Mouse (Mus musculus) heart, embryonic 11.5 days (tissue): ENCODE data around the gene Tmem151a. TPM values are rescaled to one million over a fixed set of nuclear protein-coding genes. Genes with fewer than 3 reads are reported as not detected.
A peak's percentile ranks its signal among the peaks of the same experiment; 100 is the strongest.

Experiments
- ATAC-seq: fragments of 200-750 bp; cut with Nextera tagmentation; replicated peaks from 2 replicates; pipeline ENCODE4 v1.8.0; 2017; ENCODE audit warnings: moderate library complexity; ENCODE audit not compliant: insufficient number of reproducible peaks, low FRiP score, low TSS enrichment
- H3K27ac ChIP-seq: fragments of 300-500 bp; sonication (generic); 2 replicates; pipeline ENCODE4 v1.5.1; 2014; ENCODE audit warnings: mild to moderate bottlenecking, low read depth, low read length
- H3K27me3 ChIP-seq: fragments of 300-500 bp; sonication (generic); 2 replicates; pipeline ENCODE4 v1.6.1; 2014; ENCODE audit warnings: mild to moderate bottlenecking, low read length, mixed read lengths; ENCODE audit not compliant: control insufficient read depth, insufficient read depth
- H3K36me3 ChIP-seq: fragments of 300-500 bp; sonication (generic); 2 replicates; pipeline ENCODE4 v1.6.1; 2014; ENCODE audit warnings: mild to moderate bottlenecking, low read length, moderate library complexity, mixed read lengths; ENCODE audit not compliant: control insufficient read depth, insufficient read depth
- H3K4me1 ChIP-seq: fragments of 300-500 bp; sonication (generic); 2 replicates; pipeline ENCODE4 v1.6.1; 2014; ENCODE audit warnings: low read length; ENCODE audit not compliant: control insufficient read depth, insufficient read depth
- H3K4me2 ChIP-seq: fragments of 300-500 bp; sonication (generic); 2 replicates; pipeline ENCODE4 v1.6.1; 2014; ENCODE audit warnings: mild to moderate bottlenecking, moderate library complexity
- H3K4me3 ChIP-seq: fragments of 300-500 bp; sonication (generic); 2 replicates; pipeline ENCODE4 v1.5.1; 2014; ENCODE audit warnings: low read depth, low read length
- H3K9ac ChIP-seq: fragments of 300-500 bp; sonication (generic); 2 replicates; pipeline ENCODE4 v1.6.1; 2014; ENCODE audit warnings: mild to moderate bottlenecking, low read depth, low read length, moderate library complexity
- H3K9me3 ChIP-seq: fragments of 300-500 bp; sonication (generic); replicated peaks from 2 replicates; pipeline ENCODE4 v1.6.1; 2016; ENCODE audit warnings: low read length; ENCODE audit not compliant: control insufficient read depth
- WGBS: fragments of 180-500 bp; shearing (Covaris S2); extraction: QIAGEN DNeasy Blood & Tissue Kit; methylation state at CpG from one replicate; pipeline ENCODE4 v1.1.7; 2014; ENCODE audit not compliant: insufficient replicate concordance; 5-methylcytosine and 5-hydroxymethylcytosine counted together
- polyA plus RNA-seq: library from polyadenylated mRNA; unstranded; fragments of >200 nt; fragmentation: Nextera tagmentation; extraction: Ambion mirVana; gene quantifications from 2 replicates; pipeline ENCODE4 v1.2.1, GENCODE M21; 2014

The Tmem151a gene
- polyA plus RNA-seq, 1 experiment from 2014 or later: 4.6 TPM

DNA sequence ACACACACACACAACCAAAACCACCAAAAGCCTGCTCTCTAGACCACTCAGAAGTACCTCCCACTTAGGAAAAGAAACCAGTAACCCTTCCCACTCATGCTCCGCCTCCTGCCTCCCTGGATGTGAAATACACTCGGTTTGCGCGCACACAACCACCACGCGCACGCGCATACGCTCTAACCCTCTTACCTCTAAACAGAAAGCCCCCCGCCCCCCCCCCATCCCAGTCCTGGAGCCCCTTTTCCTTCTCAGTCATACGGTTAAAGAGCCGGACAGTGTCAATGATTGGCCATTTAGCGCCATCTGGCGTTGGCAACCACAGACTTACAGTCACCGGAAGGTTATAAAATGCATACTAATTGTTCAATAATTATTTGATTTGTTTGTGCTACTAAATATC, 12.3 kb downstream of the Tmem151a start:
- Histone ChIP-seq H3K4me3 (peak overlapping the region; percentile 47), H3K9me3 (no peaks in the 10 kb centered on the region), H3K27ac (no peak overlapping the region), H3K4me2 (peak overlapping the region; percentile 94), H3K36me3 (no peaks in the 10 kb centered on the region), H3K9ac (no peak overlapping the region), H3K27me3 (peaks cover 17% of the 10 kb centered on the region), H3K4me1 (peaks cover 22% of the 10 kb centered on the region)
- no peak for ATAC-seq
- 2% methylated on average over 15 of the region's 15 CpGs for WGBS

DNA sequence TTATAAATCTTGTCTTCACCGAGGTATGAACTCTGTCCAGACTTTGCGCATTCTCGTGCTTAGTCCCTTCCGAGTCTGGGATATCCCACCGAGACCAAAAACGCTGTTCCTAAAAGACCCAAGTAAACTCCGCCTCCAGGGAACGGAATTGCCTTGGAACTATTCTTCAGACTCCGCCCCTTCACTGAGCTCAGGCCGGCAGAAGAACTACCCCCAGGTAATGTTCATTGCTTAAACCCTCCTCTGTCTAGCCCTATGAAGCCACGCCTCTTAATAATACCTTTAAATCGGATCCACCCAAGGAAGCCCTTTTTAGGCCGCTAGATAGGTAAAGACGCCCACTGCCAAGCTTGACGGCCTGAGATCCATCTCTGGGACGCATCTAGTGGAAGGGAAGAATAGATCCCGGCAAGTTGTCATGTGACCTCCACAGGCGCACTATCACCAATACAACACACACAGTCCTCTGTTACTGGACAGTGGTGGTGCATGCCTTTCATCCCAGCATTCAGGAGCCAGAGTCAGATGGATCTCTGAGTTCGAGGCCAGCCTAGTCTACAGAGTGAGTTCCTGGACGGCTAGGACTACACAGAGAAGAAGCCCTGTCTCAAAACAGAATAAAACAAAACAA, 12.8 kb downstream of the Tmem151a start:
- Histone ChIP-seq H3K36me3 (no peaks in the 10 kb centered on the region), H3K4me2 (peak overlapping the region; percentile 94), H3K27ac (peak overlapping the region; percentile 59), H3K27me3 (peaks cover 18% of the 10 kb centered on the region), H3K4me1 (peaks cover 26% of the 10 kb centered on the region), H3K4me3 (peak overlapping the region; percentile 47), H3K9ac (peak overlapping the region; percentile 58; the same call in 1 of the 2 replicates), H3K9me3 (no peaks in the 10 kb centered on the region)
- 0 out of 2 replicates have a peak, but pooled peaks have one; percentile 3 for ATAC-seq
- WGBS: 3% methylated on average over 20 of the region's 20 CpGs

DNA sequence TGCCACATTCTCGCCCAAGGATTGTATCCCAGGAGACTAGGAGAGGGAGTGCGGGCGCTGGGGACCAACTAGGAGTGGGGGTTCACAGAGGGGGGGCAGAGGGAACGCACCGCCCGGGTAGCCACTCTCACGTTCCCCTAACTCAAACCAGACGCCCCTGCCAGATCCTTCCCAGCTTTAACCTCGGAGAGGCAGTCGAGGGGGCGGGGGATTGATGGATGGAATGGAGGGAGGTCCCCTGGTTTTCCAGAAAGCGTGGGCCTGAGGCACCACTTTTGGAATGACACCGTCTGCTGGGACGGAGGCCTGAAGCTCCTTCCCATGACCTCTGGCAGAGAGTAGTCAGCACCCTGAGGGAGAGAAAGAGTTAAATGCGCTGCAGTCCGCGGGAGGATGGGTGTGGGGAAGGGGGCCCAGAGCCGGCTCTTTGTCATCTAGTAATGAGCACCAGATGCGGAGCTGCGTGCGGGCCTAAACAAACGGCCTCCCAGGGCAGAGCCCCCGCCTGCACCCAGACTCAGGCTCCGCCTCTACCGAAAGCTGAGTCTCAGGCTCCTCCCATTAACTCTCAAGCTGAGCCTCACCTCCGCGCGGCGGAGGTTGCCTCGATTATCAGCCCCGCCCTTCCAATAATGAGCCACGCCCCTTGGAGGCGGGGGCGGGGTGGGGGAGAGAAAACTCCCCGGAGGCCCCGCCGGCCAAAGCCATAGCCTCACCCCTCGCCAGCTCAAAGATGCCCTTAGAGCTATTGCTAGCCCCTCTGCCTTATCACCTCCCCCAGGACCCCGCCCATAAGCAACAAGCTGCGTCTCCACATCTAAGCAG, 13.6 kb downstream of the Tmem151a start:
- Histone ChIP-seq H3K4me2 (peak overlapping the region; percentile 94), H3K9ac (peak overlapping the region; percentile 63), H3K4me3 (peak overlapping the region; percentile 47), H3K4me1 (peaks cover 33% of the 10 kb centered on the region), H3K27ac (peak overlapping the region; percentile 59), H3K36me3 (no peaks in the 10 kb centered on the region), H3K27me3 (peaks cover 18% of the 10 kb centered on the region), H3K9me3 (no peaks in the 10 kb centered on the region)
- ATAC-seq: peak; percentile 75
- WGBS: under 1% methylated on average over 40 of the region's 40 CpGs

DNA sequence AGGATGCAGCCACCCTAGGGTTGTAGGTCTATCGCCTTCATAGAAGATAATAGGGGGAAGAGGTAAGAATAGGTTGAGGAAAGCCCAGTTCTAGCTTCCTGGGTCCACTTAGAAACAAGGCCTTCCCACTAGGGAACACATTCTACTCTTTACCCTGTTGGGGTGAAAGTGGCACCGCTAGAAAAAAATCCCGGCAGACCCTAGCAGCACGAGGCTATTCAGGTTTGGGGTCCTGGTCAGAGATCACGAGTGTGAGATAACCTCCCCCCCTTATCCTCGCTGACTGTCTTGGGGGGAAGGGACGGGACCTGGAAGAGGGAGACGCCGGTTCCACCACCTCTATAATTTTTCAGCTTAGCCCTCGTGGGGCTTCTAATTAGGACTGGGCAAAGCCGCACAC, 14.3 kb downstream of the Tmem151a start:
- H3K4me3 ChIP-seq: peak overlapping the region; percentile 47
- H3K9ac ChIP-seq: peak overlapping the region; percentile 63
- WGBS: 5% methylated on average over 11 of the region's 11 CpGs
- H3K27me3 ChIP-seq: peaks cover 18% of the 10 kb centered on the region
- ATAC-seq: no peak
- H3K36me3 ChIP-seq: no peaks in the 10 kb centered on the region
- no peaks in the 10 kb centered on the region for H3K9me3 ChIP-seq
- peaks cover 35% of the 10 kb centered on the region for H3K4me1 ChIP-seq
- H3K27ac ChIP-seq: peak overlapping the region; percentile 48; the same call in 1 of the 2 replicates
- peak overlapping the region; percentile 94 for H3K4me2 ChIP-seq

DNA sequence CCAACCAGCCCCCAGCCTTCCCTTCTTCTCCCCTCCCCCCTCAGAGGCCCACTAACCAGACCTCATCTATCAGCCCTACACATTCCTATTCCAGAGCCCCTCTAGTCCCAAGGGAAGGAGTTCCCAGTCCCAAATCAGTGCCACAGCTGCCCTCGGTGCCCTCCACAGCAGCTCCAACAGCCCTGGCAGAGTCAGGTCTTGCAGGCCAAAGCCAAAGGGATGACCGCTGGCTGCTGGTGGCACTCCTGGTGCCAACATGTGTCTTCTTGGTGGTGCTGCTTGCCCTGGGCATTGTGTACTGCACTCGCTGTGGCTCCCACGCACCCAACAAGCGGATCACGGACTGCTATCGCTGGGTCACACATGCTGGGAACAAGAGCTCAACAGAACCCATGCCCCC, 15.4 kb downstream of the Tmem151a start:
- no peak overlapping the region for H3K27ac ChIP-seq

DNA sequence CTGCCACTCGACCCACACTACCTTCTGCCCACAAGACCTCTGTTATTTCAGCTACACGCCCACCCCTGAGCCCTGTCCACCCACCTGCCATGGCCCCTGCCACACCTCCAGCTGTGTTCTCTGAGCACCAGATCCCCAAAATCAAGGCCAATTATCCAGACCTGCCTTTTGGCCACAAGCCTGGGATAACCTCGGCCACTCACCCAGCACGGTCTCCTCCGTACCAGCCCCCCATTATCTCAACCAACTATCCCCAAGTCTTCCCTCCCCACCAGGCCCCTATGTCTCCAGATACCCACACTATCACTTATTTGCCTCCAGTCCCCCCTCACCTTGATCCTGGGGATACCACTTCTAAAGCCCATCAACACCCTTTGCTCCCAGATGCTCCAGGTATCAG, 15.8 kb downstream of the Tmem151a start:
- H3K4me3 ChIP-seq: no peak overlapping the region
- H3K4me1 ChIP-seq: peaks cover 44% of the 10 kb centered on the region
- ATAC-seq: no peak
- H3K27me3 ChIP-seq: peaks cover 15% of the 10 kb centered on the region
- H3K27ac ChIP-seq: no peak overlapping the region
- 69% methylated on average over 5 of the region's 5 CpGs for WGBS
- H3K4me2 ChIP-seq: peak overlapping the region; percentile 94
- 0 out of 2 replicates have a peak overlapping the region, but pooled peaks have one; percentile 16 for H3K9ac ChIP-seq
- H3K36me3 ChIP-seq: no peaks in the 10 kb centered on the region
- no peaks in the 10 kb centered on the region for H3K9me3 ChIP-seq

More for the DNA sequence above, 15.4 kb downstream of the Tmem151a start:
- 70% methylated on average over 7 of the region's 7 CpGs for WGBS
- Histone ChIP-seq H3K4me3 (0 out of 2 replicates have a peak overlapping the region, but pooled peaks have one; percentile 0), H3K4me2 (peak overlapping the region; percentile 94), H3K9ac (no peak overlapping the region), H3K36me3 (no peaks in the 10 kb centered on the region), H3K4me1 (peaks cover 42% of the 10 kb centered on the region), H3K9me3 (no peaks in the 10 kb centered on the region), H3K27me3 (peaks cover 18% of the 10 kb centered on the region)
- ATAC-seq: no peak

DNA sequence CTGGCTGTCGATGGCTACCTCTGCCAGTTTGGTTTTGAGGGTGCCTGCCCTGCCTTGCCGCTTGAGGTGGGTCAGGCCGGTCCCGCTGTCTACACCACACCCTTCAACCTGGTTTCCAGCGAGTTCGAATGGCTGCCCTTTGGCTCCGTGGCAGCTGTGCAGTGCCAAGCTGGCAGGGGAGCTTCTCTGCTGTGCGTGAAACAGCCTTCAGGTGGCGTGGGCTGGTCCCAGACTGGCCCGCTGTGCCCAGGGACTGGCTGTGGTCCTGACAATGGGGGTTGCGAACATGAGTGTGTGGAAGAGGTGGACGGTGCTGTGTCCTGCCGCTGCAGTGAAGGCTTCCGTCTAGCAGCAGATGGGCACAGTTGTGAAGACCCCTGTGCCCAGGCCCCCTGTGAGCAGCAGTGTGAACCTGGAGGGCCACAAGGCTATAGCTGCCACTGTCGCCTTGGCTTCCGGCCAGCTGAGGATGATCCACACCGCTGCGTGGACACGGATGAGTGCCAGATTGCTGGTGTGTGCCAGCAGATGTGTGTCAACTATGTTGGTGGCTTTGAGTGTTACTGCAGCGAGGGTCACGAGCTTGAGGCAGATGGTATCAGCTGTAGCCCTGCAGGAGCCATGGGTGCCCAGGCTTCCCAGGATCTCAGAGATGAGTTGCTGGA, 16.6 kb downstream of the Tmem151a start:
- H3K4me2 ChIP-seq: peak overlapping the region; percentile 94
- H3K27me3 ChIP-seq: peaks cover 13% of the 10 kb centered on the region
- peak overlapping the region; percentile 58 for H3K4me3 ChIP-seq
- 42% methylated on average over 21 of the region's 21 CpGs for WGBS
- peak overlapping the region; percentile 71 for H3K9ac ChIP-seq
- no peaks in the 10 kb centered on the region for H3K36me3 ChIP-seq
- no peak for ATAC-seq
- no peak overlapping the region for H3K27ac ChIP-seq
- no peaks in the 10 kb centered on the region for H3K9me3 ChIP-seq
- peaks cover 44% of the 10 kb centered on the region for H3K4me1 ChIP-seq

DNA sequence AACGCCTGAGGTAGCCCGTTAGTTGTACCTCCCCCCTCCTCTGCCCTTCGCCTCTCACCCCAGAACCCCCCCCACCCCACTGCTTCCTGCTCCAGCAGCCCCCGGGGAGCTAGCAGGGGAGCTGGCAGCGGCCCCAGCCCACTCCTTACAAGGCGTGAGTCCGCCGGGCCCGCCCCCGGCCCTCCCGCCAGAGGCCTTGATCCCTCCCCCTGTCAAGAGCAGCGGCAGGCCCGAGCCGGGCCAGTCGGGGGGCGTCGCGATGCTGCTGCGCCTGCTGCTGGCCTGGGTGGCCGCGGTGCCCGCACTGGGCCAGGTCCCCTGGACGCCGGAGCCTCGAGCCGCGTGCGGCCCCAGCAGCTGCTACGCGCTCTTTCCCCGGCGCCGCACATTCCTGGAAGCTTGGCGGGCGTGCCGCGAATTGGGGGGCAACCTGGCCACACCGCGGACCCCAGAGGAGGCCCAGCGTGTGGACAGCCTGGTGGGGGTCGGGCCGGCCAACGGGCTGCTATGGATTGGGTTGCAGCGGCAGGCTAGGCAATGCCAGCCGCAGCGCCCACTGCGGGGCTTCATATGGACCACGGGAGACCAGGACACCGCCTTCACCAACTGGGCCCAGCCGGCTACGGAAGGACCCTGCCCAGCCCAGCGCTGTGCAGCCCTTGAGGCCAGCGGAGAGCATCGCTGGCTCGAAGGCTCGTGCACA, 17.3 kb downstream of the Tmem151a start, which contains the start of gene Cd248:
Gene Cd248 (plus strand): TSS at position 212 of the 703 bp plus-strand sequence.
- H3K4me3 ChIP-seq: peak within 1 kb of the TSS; percentile 58
- WGBS: 1% methylated on average over 50 of the region's 56 CpGs
- peak within 1 kb of the TSS; percentile 94 for H3K4me2 ChIP-seq
- H3K27ac ChIP-seq: peak within 1 kb of the TSS; percentile 85
- H3K27me3 ChIP-seq: peaks cover 13% of the 10 kb centered on the region
- peak within 1 kb of the TSS; percentile 71 for H3K9ac ChIP-seq
- no peaks in the 10 kb centered on the region for H3K36me3 ChIP-seq
- peaks cover 44% of the 10 kb centered on the region for H3K4me1 ChIP-seq
- peak; percentile 46 for ATAC-seq
- H3K9me3 ChIP-seq: no peaks in the 10 kb centered on the region
